Mouse (Mus musculus): ENCODE results near the gene Rgl1.

GRCm38 (mm10) chr1:152625651-152626050 lies 140.5 kb downstream of the Rgl1 start:
- no peak for TF ChIP-seq CTCF (IDR thresholded peaks at IDR 0.05; ENCODE audit: low read depth)
- no peak for TF ChIP-seq EP300 (IDR thresholded peaks at IDR 0.05; ENCODE audit: low read depth)
